Mouse (Mus musculus) MEL (cell line): ENCODE data around the gene Prkd2. TPM values are rescaled to one million over a fixed set of nuclear protein-coding genes. Genes with fewer than 3 reads are reported as not detected.

Experiments
- DNase-seq: peaks from one replicate; pipeline ENCODE4 v3.0.0; 2011; ENCODE audit warnings: low read depth, low spot score
- H3K27ac ChIP-seq: 2 replicates; pipeline ENCODE4 v1.5.1; 2012; ENCODE audit warnings: low read depth, mild to moderate bottlenecking, control low read depth, low read length, moderate library complexity; ENCODE audit not compliant: control insufficient read depth
- H3K27me3 ChIP-seq, 2 experiments: fragments of 150-350 bp in 1 of 2; sonication (generic) in 1 of 2; 2 replicates each; pipeline ENCODE4 v1.6.1; 2012; ENCODE audit warnings: low read length in 2 of 2, mild to moderate bottlenecking in 2 of 2, improper control_type of control experiment in 1 of 2, moderate library complexity in 1 of 2; ENCODE audit not compliant: insufficient read depth in 2 of 2, control insufficient read depth in 1 of 2
- H3K36me3 ChIP-seq, 2 experiments: 2 replicates each; pipeline ENCODE4 v1.6.1; 2012 to 2014; ENCODE audit warnings: low read length in 2 of 2, improper control_type of control experiment in 1 of 2, inconsistent platforms in 1 of 2, mild to moderate bottlenecking in 1 of 2; ENCODE audit not compliant: insufficient read depth in 2 of 2, control insufficient read depth in 1 of 2
- H3K4me1 ChIP-seq, 2 experiments: fragments of 150-350 bp in 1 of 2; sonication (generic) in 1 of 2; 2 replicates each; pipeline ENCODE4 v1.6.1; 2012; ENCODE audit warnings: low read length in 2 of 2, improper control_type of control experiment in 1 of 2, mild to moderate bottlenecking in 1 of 2; ENCODE audit not compliant: insufficient read depth in 2 of 2, control insufficient read depth in 1 of 2
- H3K4me3 ChIP-seq, 2 experiments: fragments of 150-350 bp in 1 of 2; sonication (generic) in 1 of 2; 2 replicates each; pipeline ENCODE4 v1.5.1; 2012; ENCODE audit warnings: low read depth in 2 of 2, low read length in 2 of 2, mild to moderate bottlenecking in 2 of 2, moderate library complexity in 2 of 2, control low read depth in 1 of 2, improper control_type of control experiment in 1 of 2; ENCODE audit not compliant: control insufficient read depth in 1 of 2, insufficient read depth in 1 of 2
- H3K79me2 ChIP-seq: 2 replicates; pipeline ENCODE4 v1.6.1; 2012; ENCODE audit warnings: mild to moderate bottlenecking, low read length, moderate library complexity; ENCODE audit not compliant: control insufficient read depth, poor library complexity, insufficient read depth
- H3K9ac ChIP-seq: 2 replicates; pipeline ENCODE4 v1.6.1; 2012; ENCODE audit warnings: low read depth, mild to moderate bottlenecking, control low read depth, low read length, moderate library complexity; ENCODE audit not compliant: control insufficient read depth, poor library complexity, severe bottlenecking
- H3K9me3 ChIP-seq: fragments of 150-350 bp; sonication (generic); replicated peaks from 2 replicates; pipeline ENCODE4 v1.6.1; 2012; ENCODE audit warnings: mild to moderate bottlenecking, low read length, improper control_type of control experiment, moderate library complexity; ENCODE audit not compliant: insufficient read depth
- BHLHE40 ChIP-seq: IDR thresholded peaks from 2 replicates; pipeline ENCODE4 v1.6.1; 2012; ENCODE audit warnings: low read depth, mild to moderate bottlenecking, inconsistent platforms, low read length, improper control_type of control experiment, borderline replicate concordance
- CHD2 ChIP-seq: IDR thresholded peaks from 2 replicates; pipeline ENCODE4 v1.6.1; 2011; ENCODE audit warnings: low read length, improper control_type of control experiment
- E2F4 ChIP-seq: IDR thresholded peaks from 2 replicates; pipeline ENCODE4 v1.6.1; 2011; ENCODE audit warnings: low read depth, low read length, improper control_type of control experiment, borderline replicate concordance
- ELF1 ChIP-seq: IDR thresholded peaks from 2 replicates; pipeline ENCODE4 v1.6.1; 2014; ENCODE audit warnings: low read depth, mild to moderate bottlenecking, inconsistent platforms, low read length, improper control_type of control experiment, moderate library complexity
- EP300 ChIP-seq, 2 experiments: IDR thresholded peaks; 2 replicates each; pipeline ENCODE4 v1.6.1; 2011; ENCODE audit warnings: improper control_type of control experiment in 2 of 2, low read length in 2 of 2, low read depth in 1 of 2, mild to moderate bottlenecking in 1 of 2
- ETS1 ChIP-seq: IDR thresholded peaks from 2 replicates; pipeline ENCODE4 v1.6.1; 2012; ENCODE audit warnings: low read depth, mild to moderate bottlenecking, inconsistent platforms, low read length, improper control_type of control experiment, moderate library complexity
- HCFC1 ChIP-seq: IDR thresholded peaks from 2 replicates; pipeline ENCODE4 v1.6.1; 2012; ENCODE audit warnings: low read depth, mild to moderate bottlenecking, inconsistent platforms, low read length, improper control_type of control experiment, moderate library complexity
- JUND ChIP-seq: IDR thresholded peaks from 2 replicates; pipeline ENCODE4 v1.6.1; 2011; ENCODE audit warnings: low read depth, mild to moderate bottlenecking, improper control_type of control experiment, low read length
- KAT2A ChIP-seq: conservative IDR thresholded peaks from 2 replicates; pipeline ENCODE4 v1.6.1; 2012; ENCODE audit warnings: low read depth, low read length, improper control_type of control experiment, inconsistent platforms
- MAFK ChIP-seq: IDR thresholded peaks from 2 replicates; pipeline ENCODE4 v1.6.1; 2011; ENCODE audit warnings: low read depth, mild to moderate bottlenecking, low read length, improper control_type of control experiment, borderline replicate concordance
- MAX ChIP-seq: IDR thresholded peaks from 2 replicates; pipeline ENCODE4 v1.6.1; 2011; ENCODE audit warnings: low read length, improper control_type of control experiment
- MYC ChIP-seq: IDR thresholded peaks from 2 replicates; pipeline ENCODE4 v1.6.1; 2011; ENCODE audit warnings: low read depth, mild to moderate bottlenecking, low read length, improper control_type of control experiment, moderate library complexity
- POLR2A ChIP-seq, 2 experiments: IDR thresholded peaks; 2 replicates each; pipeline ENCODE4 v1.6.1; 2011 to 2012; ENCODE audit warnings: low read length in 2 of 2, mild to moderate bottlenecking in 2 of 2, control low read depth in 1 of 2, improper control_type of control experiment in 1 of 2, low read depth in 1 of 2, moderate library complexity in 1 of 2; ENCODE audit not compliant: control insufficient read depth in 1 of 2, insufficient read depth in 1 of 2, poor library complexity in 1 of 2
- POLR2AphosphoS2 ChIP-seq: IDR thresholded peaks from 2 replicates; pipeline ENCODE4 v1.6.1; 2011; ENCODE audit warnings: low read length, improper control_type of control experiment
- SIN3A ChIP-seq: IDR thresholded peaks from 2 replicates; pipeline ENCODE4 v1.6.1; 2012; ENCODE audit warnings: low read length, improper control_type of control experiment, inconsistent platforms
- SMC3 ChIP-seq: IDR thresholded peaks from 2 replicates; pipeline ENCODE4 v1.6.1; 2011; ENCODE audit warnings: low read depth, low read length, improper control_type of control experiment
- TAL1 ChIP-seq: IDR thresholded peaks from 2 replicates; pipeline ENCODE4 v1.6.1; 2012; ENCODE audit warnings: mild to moderate bottlenecking, inconsistent platforms, low read length, moderate library complexity, mixed read lengths
- TBP ChIP-seq: IDR thresholded peaks from 2 replicates; pipeline ENCODE4 v1.8.0; 2011; ENCODE audit warnings: low read depth, low read length, improper control_type of control experiment
- ZC3H11A ChIP-seq: IDR thresholded peaks from 2 replicates; pipeline ENCODE4 v1.6.1; 2012; ENCODE audit warnings: low read depth, mild to moderate bottlenecking, inconsistent platforms, low read length, improper control_type of control experiment
- polyA plus RNA-seq, 2 experiments: library from polyadenylated mRNA; stranded (reverse) in 1 of 2; unstranded in 1 of 2; fragments of >175 nt in 1 of 2; fragments of >200 nt in 1 of 2; gene quantifications; 2 replicates each; pipeline versions ENCODE4 v1.2.1 to v1.2.4; 2012; ENCODE audit warnings: low replicate concordance in 2 of 2, low read depth in 1 of 2; ENCODE audit not compliant: insufficient read length in 2 of 2, insufficient read depth in 1 of 2, missing spikeins in 1 of 2
- total RNA-seq: library from RNA; depleted of rRNA; stranded (reverse); fragments of 300-350 nt; gene quantifications from 2 replicates; pipeline ENCODE4 v1.2.3, GENCODE M21; 2012

Gene Prkd2
- total and polyA plus RNA-seq, 3 experiments, result 2.9 to 8.7 TPM; not detected in 1

DNA sequence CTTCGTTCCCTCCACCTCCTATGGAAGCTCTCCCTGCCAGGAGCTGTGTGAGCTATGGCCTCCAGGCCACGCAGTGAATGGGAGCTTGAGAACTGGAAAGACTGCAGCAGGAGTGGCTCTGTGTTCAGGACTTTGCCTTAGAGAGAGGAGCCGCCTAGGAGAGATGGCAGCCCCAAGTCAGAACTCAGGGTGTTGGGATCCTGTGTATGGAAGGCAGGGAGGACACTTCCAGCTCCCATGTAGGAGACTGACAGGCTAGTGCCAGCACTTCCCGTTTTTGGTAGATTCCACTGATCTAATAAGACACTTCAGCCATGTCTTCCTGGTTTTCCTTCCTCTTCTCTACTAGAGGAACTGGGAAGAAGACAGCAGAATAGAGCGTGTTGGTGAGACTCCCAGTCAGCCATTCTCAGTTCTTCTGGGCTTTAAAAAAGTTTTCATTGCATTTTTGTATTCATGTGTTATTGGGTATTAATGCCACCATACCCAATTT is 22.4 kb upstream of the Prkd2 start:
- peaks cover 15 to 27% of the 10 kb centered on the region in 2 experiments for H3K4me1 ChIP-seq
- no peak for TF ChIP-seq POLR2A (IDR thresholded peaks at IDR 0.05; ENCODE audit: control insufficient read depth in 1 of 2, insufficient read depth in 1 of 2, low read depth in 1 of 2, low read length in 2 of 2, poor library complexity in 1 of 2)
- no peak for TF ChIP-seq MYC
- no peak for TF ChIP-seq POLR2AphosphoS2
- TF ChIP-seq TAL1, result no peak
- TF ChIP-seq SMC3, result no peak
- TF ChIP-seq EP300 (IDR thresholded peaks at IDR 0.05; ENCODE audit: low read depth in 1 of 2, low read length in 2 of 2), result no peak
- TF ChIP-seq TBP, result no peak
- no peak for TF ChIP-seq E2F4
- no peak for TF ChIP-seq MAFK
- TF ChIP-seq JUND, result no peak
- no peak for TF ChIP-seq MAX
- TF ChIP-seq SIN3A, result no peak
- H3K9ac ChIP-seq, result no peak overlapping the region
- peak; percentile 43 for DNase-seq
- no peaks in the 10 kb centered on the region for H3K27me3 ChIP-seq
- peaks cover 8 to 37% of the 10 kb centered on the region in 2 experiments for H3K36me3 ChIP-seq
- H3K4me3 ChIP-seq, result no peak overlapping the region
- H3K9me3 ChIP-seq, result no peaks in the 10 kb centered on the region
- H3K27ac ChIP-seq, result no peak overlapping the region
- H3K79me2 ChIP-seq, result peaks cover 61% of the 10 kb centered on the region

DNA sequence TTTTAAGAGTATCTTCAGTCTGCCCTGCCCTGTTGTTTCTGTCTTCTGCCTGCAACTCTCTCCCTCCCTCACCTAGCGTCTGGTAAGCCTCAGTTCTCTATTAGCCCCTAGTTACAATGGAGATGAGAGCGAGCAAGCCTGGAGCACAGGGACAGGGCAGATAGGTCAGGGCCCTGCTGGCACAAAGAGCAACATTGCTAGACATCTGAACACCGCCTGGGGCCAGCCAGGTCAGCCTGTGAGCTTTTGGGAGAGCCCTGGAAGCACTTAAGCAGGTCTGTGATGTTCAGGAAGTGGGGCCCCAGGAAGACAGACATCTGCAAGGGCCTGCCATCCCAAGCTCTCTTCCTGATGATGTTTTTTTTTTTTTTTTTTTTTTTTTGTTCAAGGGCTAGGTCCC is 21.6 kb upstream of the Prkd2 start:
- H3K36me3 ChIP-seq, result peaks cover 9 to 34% of the 10 kb centered on the region in 2 experiments
- TF ChIP-seq E2F4, result no peak
- TF ChIP-seq MAFK, result no peak
- no peak for TF ChIP-seq KAT2A
- no peak for TF ChIP-seq ELF1
- TF ChIP-seq BHLHE40, result no peak
- no peak for TF ChIP-seq ZC3H11A
- no peak for TF ChIP-seq ETS1
- no peak for TF ChIP-seq HCFC1
- no peak for TF ChIP-seq CHD2
- H3K27me3 ChIP-seq, result no peaks in the 10 kb centered on the region
- peaks cover 61% of the 10 kb centered on the region for H3K79me2 ChIP-seq
- no peak overlapping the region for H3K27ac ChIP-seq
- H3K4me3 ChIP-seq, result no peak overlapping the region
- no peak overlapping the region for H3K9ac ChIP-seq
- H3K9me3 ChIP-seq, result no peaks in the 10 kb centered on the region
- no peak for DNase-seq
- peaks cover 13 to 23% of the 10 kb centered on the region in 2 experiments for H3K4me1 ChIP-seq
